Mouse (Mus musculus) urinary bladder, postnatal 4 days (tissue): ENCODE measurements around the gene Polr2g.

Experiments used
- DNase-seq, 2 experiments: peaks; one replicate each; pipeline ENCODE4 v3.0.0; 2021 to 2022; ENCODE audit warnings: low spot score in 2 of 2

Polr2g gene

DNA sequence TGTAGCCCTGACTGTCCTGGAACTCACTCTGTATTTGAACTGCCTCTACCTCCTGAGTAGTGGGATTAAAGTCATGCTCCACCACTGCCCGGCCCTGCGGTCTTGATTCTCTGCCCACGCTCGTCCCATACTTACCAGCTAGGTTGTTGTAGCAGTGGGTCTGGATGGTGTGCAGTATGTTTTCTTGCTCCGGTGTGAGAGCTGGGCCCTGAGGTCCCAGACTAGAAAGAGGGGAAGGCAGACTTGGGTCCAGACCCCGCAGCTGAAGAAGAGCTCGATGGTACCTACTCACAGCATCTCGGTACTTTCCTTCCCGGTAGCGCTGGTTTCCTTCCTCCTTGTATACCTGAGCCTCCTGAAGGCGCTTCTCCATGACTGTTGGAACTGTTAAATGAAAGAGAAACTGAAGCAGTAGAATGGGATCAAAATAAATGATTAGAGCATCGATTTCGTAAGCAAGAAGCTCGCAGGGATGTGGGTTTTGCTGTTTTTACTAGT, 20.0 kb upstream of the Polr2g start:
- no peak for DNase-seq

DNA sequence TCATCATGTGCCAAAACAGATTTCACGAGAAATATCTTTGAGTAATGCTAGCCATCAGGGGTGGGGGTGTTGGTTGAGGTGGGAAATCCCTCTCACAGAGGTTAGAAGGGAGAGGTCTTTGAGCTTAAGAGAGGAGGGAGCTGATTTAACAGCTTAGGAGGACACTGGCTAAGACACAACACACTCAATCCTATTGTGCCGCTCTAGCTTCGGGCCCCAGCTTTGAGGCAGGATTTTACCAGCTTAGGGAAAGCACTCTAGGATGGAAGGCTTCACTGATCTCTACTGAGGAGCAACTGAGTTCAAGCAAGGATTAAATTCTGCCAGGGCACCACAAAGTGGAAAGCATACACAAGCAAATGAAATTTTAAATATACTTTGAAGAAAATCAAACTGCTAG, 18.6 kb upstream of the Polr2g start:
- no peak for DNase-seq

DNA sequence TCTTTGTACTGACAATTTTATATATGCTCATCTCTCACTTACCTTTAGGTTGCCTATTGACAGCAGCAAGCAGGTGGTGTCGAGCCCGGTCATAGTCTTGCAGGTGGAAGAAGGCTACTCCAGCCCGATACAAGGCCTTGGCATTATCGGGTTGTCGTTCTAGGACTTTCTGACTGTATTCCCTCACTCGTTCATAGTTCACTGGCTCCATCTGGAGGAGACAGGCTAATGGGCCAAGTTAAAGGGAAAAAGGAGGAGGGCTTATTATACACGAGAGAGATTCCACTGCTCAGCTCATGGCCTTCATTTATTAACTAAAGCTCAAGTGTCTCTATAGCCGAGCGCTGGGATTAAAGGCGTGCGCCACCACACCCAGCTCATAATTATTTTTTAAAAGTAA, 17.4 kb upstream of the Polr2g start:
- no peak for DNase-seq

GRCm38 (mm10) chr19:8806810-8807209, 8.4 kb upstream of the Polr2g start:
- no peak for DNase-seq

- no peak for DNase-seq
Observed at GRCm38 (mm10) chr19:8803879-8804660, 5.7 kb upstream of the Polr2g start.

GRCm38 (mm10) chr19:8803204-8803780, 4.9 kb upstream of the Polr2g start:
- no peak for DNase-seq

DNA sequence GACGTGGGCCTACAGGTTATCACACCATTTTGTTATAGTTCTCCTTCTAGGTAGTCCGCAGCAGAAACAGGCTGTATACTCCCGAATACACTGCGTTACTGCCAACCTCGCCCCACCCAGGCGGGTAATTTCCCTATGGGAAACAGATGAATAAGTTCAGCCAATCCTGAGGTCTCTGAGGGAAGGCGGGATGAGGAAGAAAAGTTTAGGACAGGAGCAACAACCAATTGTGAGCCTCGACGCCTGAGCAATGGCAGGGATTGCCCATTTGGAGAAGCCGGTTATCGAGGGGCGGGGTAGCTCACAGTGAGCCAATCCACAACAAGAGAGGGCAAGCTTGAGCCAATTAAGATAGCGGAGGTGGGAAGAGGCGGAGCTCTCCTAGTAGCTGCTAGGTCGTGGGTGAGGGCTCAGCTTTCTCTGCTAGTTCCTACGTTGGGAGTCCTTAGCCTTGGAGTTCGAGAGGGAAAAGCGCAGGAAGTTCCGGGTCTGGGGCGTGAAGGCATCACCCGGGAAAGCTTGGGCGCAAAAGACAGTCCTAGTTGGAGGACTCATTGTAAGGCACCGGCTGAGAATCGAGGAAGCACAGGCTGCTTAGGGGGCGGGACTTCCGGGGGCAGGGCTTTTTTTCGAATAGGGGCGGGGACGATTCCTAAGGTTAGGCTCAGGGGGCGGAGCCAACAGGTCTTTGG, 3.9 kb upstream of the Polr2g start, which contains the start of gene Zbtb3:
TSS of gene Zbtb3 (plus strand) at position 426 of the 692 bp plus-strand sequence.
- DNase-seq: peak; percentile 92 to 93

GRCm38 (mm10) chr19:8798947-8799315, 554 bp upstream of the Polr2g start:
- DNase-seq: no peak

DNA sequence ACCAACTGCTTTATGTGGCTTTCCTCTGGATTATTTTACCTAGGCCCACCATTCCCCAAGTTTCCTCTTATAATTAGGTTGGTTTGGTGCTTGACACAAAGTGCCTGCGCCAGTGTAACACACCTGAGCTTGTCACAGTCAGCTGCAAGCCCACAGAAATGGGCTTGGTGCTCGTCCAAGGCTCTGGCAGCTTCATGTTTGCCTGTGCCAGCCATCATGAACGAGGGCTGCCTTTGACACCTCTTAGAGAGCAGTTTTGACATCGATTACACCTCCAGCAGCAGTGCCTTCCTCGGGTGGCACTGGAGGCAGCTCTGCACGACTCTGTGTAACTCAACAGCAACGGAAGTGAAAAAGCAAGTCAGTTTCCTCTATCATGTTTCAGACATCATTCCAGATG, 8.2 kb downstream of the Polr2g start:
- DNase-seq: no peak

DNA sequence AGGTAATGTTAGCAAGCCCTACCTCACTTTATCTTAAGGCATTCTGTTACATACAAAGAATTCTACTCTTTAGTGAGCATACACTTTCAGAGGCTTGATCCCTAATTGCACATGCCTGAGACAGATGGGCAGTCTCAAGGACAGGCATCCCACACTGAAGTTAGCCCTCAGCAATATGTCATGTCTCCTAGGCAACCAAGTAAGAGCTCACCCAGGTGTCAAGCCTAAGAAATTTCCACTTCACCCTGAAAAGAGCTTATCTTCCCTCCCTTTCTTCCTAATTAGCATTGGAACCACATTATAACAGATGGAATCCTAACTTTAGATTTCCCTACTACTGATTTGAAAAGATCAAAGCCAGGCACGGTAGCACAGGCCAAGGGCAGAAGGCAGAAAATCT, 9.2 kb downstream of the Polr2g start:
- DNase-seq: no peak

GRCm38 (mm10) chr19:8788521-8788920, 9.9 kb downstream of the Polr2g start:
- no peak for DNase-seq

GRCm38 (mm10) chr19:8786008-8786781, 12.2 kb downstream of the Polr2g start, which contains the start of gene Taf6l:
TSS of gene Taf6l (minus strand) at chr19:8786417.
- peak; percentile 84 to 85 for DNase-seq

DNA sequence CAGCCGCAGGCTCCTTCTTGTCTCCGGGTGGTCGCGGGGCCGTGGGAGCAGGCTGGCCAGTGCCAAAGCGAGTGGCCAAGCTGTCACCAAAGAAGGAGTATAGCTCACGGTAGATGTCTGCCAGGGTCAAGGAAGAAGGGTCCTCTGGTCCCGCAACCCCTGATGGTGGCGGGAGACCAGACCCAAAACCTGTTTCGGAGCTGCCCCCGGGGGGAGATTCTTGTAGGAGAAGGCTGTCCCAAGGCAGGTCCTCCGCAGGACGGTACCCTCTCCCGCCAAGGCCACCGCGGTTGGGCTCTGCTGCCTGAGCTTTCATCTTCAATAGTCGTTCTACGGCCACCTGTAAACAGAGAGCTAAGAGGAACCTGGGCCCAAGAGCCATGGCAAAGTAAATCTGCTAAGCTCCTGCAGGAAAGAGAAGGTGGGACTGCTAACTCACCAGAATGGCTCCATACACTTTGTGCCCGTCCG, 23.4 kb downstream of the Polr2g start:
- peak in 1 of 2 experiments; percentile 29 for DNase-seq

- DNase-seq: peak; percentile 93 to 97
Observed at GRCm38 (mm10) chr19:8774086-8774835, 24.1 kb downstream of the Polr2g start, which contains the start of gene Tmem179b. TSS of gene Tmem179b (minus strand) at chr19:8774467.

DNA sequence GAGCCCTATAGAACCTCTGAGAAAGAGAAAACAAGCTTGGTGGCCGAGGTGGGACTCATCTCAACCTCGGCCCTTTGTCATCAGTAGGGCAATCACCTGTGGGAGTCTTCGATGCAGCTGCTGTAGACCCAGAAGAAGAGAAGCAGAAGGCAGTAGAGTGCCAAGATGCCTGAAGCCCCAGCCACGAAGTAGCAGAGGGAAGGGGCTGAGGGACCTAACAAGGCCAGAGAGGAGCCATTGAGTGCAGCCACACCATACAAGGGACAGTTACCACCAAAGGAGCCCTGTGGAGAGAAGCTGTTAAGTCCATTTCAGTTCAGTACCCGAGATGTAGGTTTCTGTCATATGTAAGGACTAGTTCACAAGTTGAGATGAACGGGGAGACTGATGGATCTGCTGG, 25.0 kb downstream of the Polr2g start:
- no peak for DNase-seq

DNA sequence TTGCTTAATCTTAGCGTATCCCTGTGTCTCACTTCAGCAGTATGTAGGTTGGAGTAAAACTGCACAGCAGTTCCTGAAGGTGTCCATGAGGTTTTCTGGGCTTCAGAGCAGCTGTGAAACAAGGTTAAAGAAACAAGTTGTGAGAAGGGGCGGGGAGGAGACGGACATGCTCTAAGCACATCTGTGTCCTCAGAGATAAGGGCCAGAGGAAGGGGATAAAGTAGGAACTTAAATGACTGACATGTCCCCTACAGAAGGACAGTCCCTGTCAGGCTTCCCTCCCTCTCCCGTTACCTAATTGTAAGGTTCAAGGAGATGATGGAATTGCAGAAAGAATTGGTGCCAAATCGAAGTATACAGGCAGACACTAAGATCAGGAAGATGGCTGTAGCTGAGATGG, 25.4 kb downstream of the Polr2g start:
- no peak for DNase-seq

DNA sequence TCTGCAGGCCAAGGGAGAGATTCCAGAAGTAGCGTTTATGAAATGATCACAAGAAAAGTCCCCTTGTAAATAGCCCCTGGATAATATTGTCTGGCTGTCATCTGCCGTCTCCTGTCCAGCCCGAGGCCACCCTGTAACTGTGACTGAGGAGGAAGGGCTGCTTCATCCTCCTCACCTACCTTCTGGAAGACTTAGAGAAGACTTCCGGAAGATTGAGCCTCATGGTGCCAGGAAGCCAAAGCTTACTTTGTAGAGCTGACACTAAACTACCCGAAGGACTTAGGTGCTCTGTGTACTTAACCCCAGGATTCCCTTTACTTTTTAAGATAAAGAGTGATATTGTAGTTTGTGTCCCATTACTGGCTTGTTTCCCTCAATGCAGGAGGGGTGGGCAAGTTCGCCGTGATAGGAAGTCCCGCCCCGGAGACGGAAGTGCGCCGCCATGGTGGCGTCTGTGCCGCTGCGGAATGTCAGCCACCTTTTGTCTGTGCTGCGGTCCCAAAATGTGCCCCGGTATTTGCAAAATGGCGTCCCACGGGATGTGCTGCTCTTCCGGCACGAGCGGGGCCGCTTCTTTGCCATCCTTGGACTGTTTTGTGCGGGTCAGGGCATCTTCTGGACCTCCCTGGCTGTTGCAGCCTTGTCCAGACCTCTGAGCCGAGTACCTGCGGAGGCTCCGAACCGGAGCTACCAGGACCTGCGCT, 27.7 kb downstream of the Polr2g start, which contains the start of gene Tmem223:
TSS of gene Tmem223 (plus strand) at position 430 of the 704 bp plus-strand sequence.
- peak; percentile 70 to 84 for DNase-seq

- no peak for DNase-seq
Observed at GRCm38 (mm10) chr19:8765562-8765961, 32.8 kb downstream of the Polr2g start.

DNA sequence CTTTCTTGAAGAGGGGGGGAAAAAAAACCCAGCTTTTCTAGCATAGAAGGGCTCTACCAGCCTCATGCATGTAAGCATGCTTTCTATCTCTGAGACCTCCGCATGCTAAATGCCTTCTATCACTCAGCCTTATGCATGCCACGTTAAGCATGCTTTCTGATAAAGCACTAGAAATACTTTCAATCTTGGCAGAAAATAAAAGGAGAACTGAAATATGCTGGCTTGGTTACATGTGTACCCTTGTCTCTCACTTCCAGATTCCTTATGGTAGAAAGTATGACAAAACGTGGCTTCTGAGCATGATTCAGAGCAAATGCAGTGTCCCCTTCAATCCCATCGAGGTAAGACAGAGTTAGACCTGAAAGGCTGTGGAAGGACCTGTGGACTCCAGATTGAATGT, 35.1 kb downstream of the Polr2g start:
- no peak for DNase-seq

GRCm38 (mm10) chr19:8760757-8761156, 37.6 kb downstream of the Polr2g start:
- no peak for DNase-seq
